Mouse (Mus musculus) cortical plate, adult 2 months (tissue): Measurements from ENCODE around the gene Vps13d. TPM values are rescaled to one million over a fixed set of nuclear protein-coding genes. Genes with fewer than 3 reads are reported as not detected.

Experiments used
- H3K27ac ChIP-seq: fragments of 200-500 bp; 2 replicates; pipeline ENCODE4 v1.5.1; 2012; ENCODE audit warnings: low read length, control low read depth, inconsistent platforms; ENCODE audit not compliant: insufficient read depth
- H3K4me1 ChIP-seq: fragments of 200-500 bp; 2 replicates; pipeline ENCODE4 v1.6.1; 2011; ENCODE audit warnings: low read length; ENCODE audit not compliant: control insufficient read depth, insufficient read depth
- H3K4me3 ChIP-seq: fragments of 200-500 bp; 2 replicates; pipeline ENCODE4 v1.5.1; 2011; ENCODE audit warnings: mild to moderate bottlenecking, low read length, control low read depth; ENCODE audit not compliant: insufficient read depth
- CTCF ChIP-seq: fragments of 200-500 bp; IDR thresholded peaks from 2 replicates; pipeline ENCODE4 v1.5.1; 2011; ENCODE audit warnings: mild to moderate bottlenecking, control low read depth, low read length; ENCODE audit not compliant: insufficient read depth; ENCODE audit errors: extremely low read depth
- POLR2A ChIP-seq: fragments of 200-500 bp; IDR thresholded peaks from 2 replicates; pipeline ENCODE4 v1.6.1; 2011; ENCODE audit warnings: mild to moderate bottlenecking, low read length, control low read depth; ENCODE audit not compliant: insufficient read depth; ENCODE audit errors: extremely low read depth
- polyA plus RNA-seq: library from polyadenylated mRNA; depleted of rRNA; stranded (reverse); fragments of >200 nt; gene quantifications from 2 replicates; pipeline ENCODE4 v1.2.3, GENCODE M21; 2012

The Vps13d gene
- polyA plus RNA-seq, 1 experiment, result 50.2 TPM

GRCm38 (mm10) chr4:145046032-145046401, 148.8 kb downstream of the Vps13d start:
- TF ChIP-seq CTCF, result no peak
- no peak overlapping the region for H3K27ac ChIP-seq
- no peak overlapping the region for H3K4me3 ChIP-seq
- peaks cover 3% of the 10 kb centered on the region for H3K4me1 ChIP-seq

GRCm38 (mm10) chr4:145045312-145046031, 149.3 kb downstream of the Vps13d start:
- Histone ChIP-seq H3K27ac (no peak overlapping the region), H3K4me3 (no peak overlapping the region), H3K4me1 (no peaks in the 10 kb centered on the region; the same call in 1 of the 2 replicates)
- TF ChIP-seq POLR2A, result no peak
- no peak for TF ChIP-seq CTCF

- Histone ChIP-seq H3K4me1 (no peaks in the 10 kb centered on the region), H3K4me3 (no peak overlapping the region), H3K27ac (no peak overlapping the region)
- TF ChIP-seq CTCF (no peak), POLR2A (no peak)
Measured at GRCm38 (mm10) chr4:145041223-145041870, 153.5 kb downstream of the Vps13d start.

- H3K4me3 ChIP-seq, result no peak overlapping the region
Measured at GRCm38 (mm10) chr4:145037631-145038416, 157.0 kb downstream of the Vps13d start.

GRCm38 (mm10) chr4:145037006-145037405, 157.8 kb downstream of the Vps13d start:
- Histone ChIP-seq H3K4me3 (no peak overlapping the region), H3K4me1 (peaks cover 3% of the 10 kb centered on the region; the same call in 1 of the 2 replicates), H3K27ac (no peak overlapping the region)
- no peak for TF ChIP-seq POLR2A
- TF ChIP-seq CTCF, result no peak

More at GRCm38 (mm10) chr4:145037631-145038416, 157.0 kb downstream of the Vps13d start:
- no peak overlapping the region for H3K27ac ChIP-seq
- peaks cover 3% of the 10 kb centered on the region; the same call in 1 of the 2 replicates for H3K4me1 ChIP-seq
- TF ChIP-seq POLR2A, result no peak
- TF ChIP-seq CTCF, result no peak

GRCm38 (mm10) chr4:145035450-145035849, 159.4 kb downstream of the Vps13d start:
- TF ChIP-seq CTCF (no peak), POLR2A (no peak)
- Histone ChIP-seq H3K4me1 (peaks cover 3% of the 10 kb centered on the region; the same call in 1 of the 2 replicates), H3K27ac (no peak overlapping the region), H3K4me3 (no peak overlapping the region)

- no peak overlapping the region for H3K4me3 ChIP-seq
- H3K27ac ChIP-seq, result no peak overlapping the region
- TF ChIP-seq POLR2A, result no peak
- no peak for TF ChIP-seq CTCF
- peaks cover 3% of the 10 kb centered on the region; the same call in 1 of the 2 replicates for H3K4me1 ChIP-seq
Measured at GRCm38 (mm10) chr4:145034506-145035243, 160.1 kb downstream of the Vps13d start.

GRCm38 (mm10) chr4:145033392-145033791, 161.4 kb downstream of the Vps13d start:
- Histone ChIP-seq H3K4me1 (peaks cover 3% of the 10 kb centered on the region; the same call in 1 of the 2 replicates), H3K27ac (no peak overlapping the region), H3K4me3 (no peak overlapping the region)
- TF ChIP-seq CTCF (no peak), POLR2A (no peak)

GRCm38 (mm10) chr4:145032637-145033036, 162.2 kb downstream of the Vps13d start:
- TF ChIP-seq POLR2A, result no peak
- TF ChIP-seq CTCF, result no peak
- Histone ChIP-seq H3K4me3 (no peak overlapping the region), H3K27ac (no peak overlapping the region)

More at GRCm38 (mm10) chr4:145032637-145033036, 162.2 kb downstream of the Vps13d start:
- peaks cover 3% of the 10 kb centered on the region; the same call in 1 of the 2 replicates for H3K4me1 ChIP-seq
